Mouse (Mus musculus) C2C12 (cell line): Measurements from ENCODE around the gene Gm28308. TPM values are rescaled to one million over a fixed set of nuclear protein-coding genes. Genes with fewer than 3 reads are reported as not detected.

Source experiments
- H3K27me3 ChIP-seq: one replicate; pipeline ENCODE4 v1.6.1; 2011; ENCODE audit not compliant: control insufficient read depth, insufficient read depth, insufficient read length
- H3K36me3 ChIP-seq: one replicate; pipeline ENCODE4 v1.6.1; 2011; ENCODE audit not compliant: control insufficient read depth, insufficient read depth
- H3K4me3 ChIP-seq: one replicate; pipeline ENCODE4 v1.5.1; 2011; ENCODE audit warnings: mild to moderate bottlenecking, control low read depth; ENCODE audit not compliant: poor library complexity, insufficient read depth, severe bottlenecking
- H3K79me2 ChIP-seq: one replicate; pipeline ENCODE4 v1.6.1; 2011; ENCODE audit not compliant: control insufficient read depth, insufficient read depth
- H3K79me3 ChIP-seq: one replicate; pipeline ENCODE4 v1.6.1; 2011; ENCODE audit warnings: low read depth, control low read depth
- H3ac ChIP-seq: one replicate; pipeline ENCODE3; 2011; ENCODE audit warnings: low read depth; ENCODE audit not compliant: control insufficient read depth, insufficient read length
- CEBPB ChIP-seq: IDR thresholded peaks from one replicate; pipeline ENCODE4 v1.6.1; 2011; ENCODE audit warnings: low read depth, mild to moderate bottlenecking, control low read depth, moderate library complexity
- CTCF ChIP-seq: IDR thresholded peaks from one replicate; pipeline ENCODE4 v1.5.1; 2011; ENCODE audit not compliant: control insufficient read depth, insufficient read depth, insufficient read length
- FOSL1 ChIP-seq: IDR thresholded peaks from one replicate; pipeline ENCODE4 v1.8.0; 2011; ENCODE audit warnings: mild to moderate bottlenecking, low read length; ENCODE audit not compliant: poor library complexity, insufficient read depth, severe bottlenecking
- MAX ChIP-seq: IDR thresholded peaks from one replicate; pipeline ENCODE4 v1.6.1; 2011; ENCODE audit warnings: mild to moderate bottlenecking, control low read depth
- MYOD1 ChIP-seq: IDR thresholded peaks from one replicate; pipeline ENCODE4 v1.6.1; 2011; ENCODE audit warnings: low read depth; ENCODE audit not compliant: control insufficient read depth, insufficient read length
- MYOG ChIP-seq: IDR thresholded peaks from one replicate; pipeline ENCODE4 v1.6.1; 2011; ENCODE audit not compliant: control insufficient read depth, insufficient read length; ENCODE audit errors: extremely low read depth
- USF1 ChIP-seq: IDR thresholded peaks from one replicate; pipeline ENCODE4 v1.6.1; 2011; ENCODE audit warnings: low read depth, mild to moderate bottlenecking, control low read depth, moderate library complexity
- polyA plus RNA-seq: library from polyadenylated mRNA; unstranded; fragments of >200 nt; fragmentation: generic; extraction: Trizol; gene quantifications from one replicate; pipeline ENCODE4 v1.2.1, GENCODE M21; 2012; ENCODE audit warnings: missing spikeins

The Gm28308 gene
- polyA plus RNA-seq, 1 experiment, result 0.75 TPM

- no peak for TF ChIP-seq MYOG
- TF ChIP-seq USF1, result no peak
- TF ChIP-seq FOSL1, result no peak
- no peak for TF ChIP-seq MYOD1
- no peak for TF ChIP-seq CEBPB
- no peak for TF ChIP-seq CTCF
- no peak for TF ChIP-seq MAX
- H3ac ChIP-seq, result peak overlapping the region; percentile 47
- peaks cover 26% of the 10 kb centered on the region for H3K79me3 ChIP-seq
- peaks cover 67% of the 10 kb centered on the region for H3K79me2 ChIP-seq
- H3K4me3 ChIP-seq, result peak overlapping the region; percentile 57
- H3K27me3 ChIP-seq, result no peaks in the 10 kb centered on the region
- no peaks in the 10 kb centered on the region for H3K36me3 ChIP-seq
Measured at GRCm38 (mm10) chr6:52215771-52216535, 2.8 kb upstream of the Gm28308 start.

DNA sequence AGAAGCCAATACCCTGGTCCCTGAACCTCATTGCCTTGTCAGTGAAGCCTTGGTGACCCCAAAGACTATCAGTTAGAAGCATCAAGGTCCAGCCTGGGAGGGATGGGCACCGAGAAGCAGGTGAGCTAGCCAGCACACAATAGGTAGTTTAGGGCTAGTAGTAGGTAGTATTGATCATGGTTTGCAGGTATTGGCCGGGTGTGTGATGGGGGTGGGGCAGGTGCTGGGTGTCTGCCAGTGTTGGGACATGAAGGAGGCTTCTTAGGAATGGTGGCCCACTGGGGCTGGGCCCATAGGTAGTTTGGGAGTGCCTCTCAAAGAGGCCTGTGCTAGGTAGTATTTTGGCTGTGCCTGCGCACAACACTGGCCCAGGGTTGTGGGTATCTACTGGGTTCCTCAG, 1.9 kb upstream of the Gm28308 start:
- Histone ChIP-seq H3K36me3 (no peaks in the 10 kb centered on the region), H3ac (no peak overlapping the region), H3K27me3 (no peaks in the 10 kb centered on the region), H3K4me3 (no peak overlapping the region), H3K79me2 (peaks cover 74% of the 10 kb centered on the region), H3K79me3 (peaks cover 34% of the 10 kb centered on the region)
- no peak for TF ChIP-seq USF1
- no peak for TF ChIP-seq MAX
- no peak for TF ChIP-seq MYOG
- TF ChIP-seq CEBPB, result no peak
- TF ChIP-seq CTCF, result no peak
- no peak for TF ChIP-seq MYOD1

DNA sequence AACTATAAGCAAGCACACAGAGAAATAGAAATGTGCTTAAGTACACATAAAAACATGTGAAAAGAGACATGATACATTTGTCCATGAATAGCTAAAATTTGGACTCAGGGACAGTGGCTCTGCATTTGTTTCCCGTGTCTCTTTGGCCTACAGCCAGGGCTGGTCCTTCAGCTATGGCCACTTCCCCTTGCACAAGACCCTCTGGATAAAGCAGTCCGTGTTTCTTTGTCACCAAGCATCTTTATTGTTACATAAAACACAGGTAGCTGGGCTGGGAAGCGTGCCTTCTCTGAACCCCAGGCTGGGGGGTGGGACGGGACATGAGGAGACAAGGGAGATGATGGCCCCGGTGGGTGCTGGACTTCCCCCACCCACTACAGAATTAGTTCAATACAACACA, 1.1 kb upstream of the Gm28308 start:
- Histone ChIP-seq H3K4me3 (no peak overlapping the region), H3K79me3 (peaks cover 41% of the 10 kb centered on the region), H3K79me2 (peaks cover 74% of the 10 kb centered on the region), H3K27me3 (no peaks in the 10 kb centered on the region), H3ac (no peak overlapping the region), H3K36me3 (no peaks in the 10 kb centered on the region)
- TF ChIP-seq CTCF (no peak), MYOG (no peak)

DNA sequence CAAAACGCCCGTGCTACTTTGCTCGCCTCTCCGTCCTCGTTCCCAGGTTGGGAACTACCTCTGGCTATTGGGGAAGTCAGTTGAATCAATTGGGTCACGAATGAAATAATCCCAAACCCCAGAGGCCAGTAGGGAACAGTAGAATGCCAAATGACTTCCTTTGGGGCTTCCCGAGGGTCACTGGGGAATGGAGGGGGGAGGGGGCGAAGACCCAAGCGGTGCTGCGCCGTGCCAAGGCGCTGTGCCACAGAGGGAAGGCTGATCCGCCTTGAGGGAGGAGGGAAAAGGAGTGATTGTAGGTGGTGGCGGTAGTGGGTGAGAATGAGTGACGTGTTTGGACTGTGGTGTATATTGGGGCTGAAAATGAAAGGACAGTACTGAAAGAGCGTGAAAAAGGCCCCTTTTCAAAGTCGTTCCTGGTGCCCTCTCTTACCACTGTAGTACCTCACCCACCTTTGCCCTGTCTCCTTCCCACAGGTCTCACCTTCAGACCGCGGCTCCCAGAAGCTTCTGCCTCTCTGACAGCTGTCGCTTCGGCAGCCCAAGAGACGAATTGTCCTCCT, 502 bp downstream of the Gm28308 start:
- Histone ChIP-seq H3ac (peak overlapping the region; percentile 78), H3K36me3 (no peaks in the 10 kb centered on the region), H3K27me3 (no peaks in the 10 kb centered on the region), H3K79me2 (peaks cover 88% of the 10 kb centered on the region), H3K4me3 (peak overlapping the region; percentile 59), H3K79me3 (peaks cover 48% of the 10 kb centered on the region)
- TF ChIP-seq CEBPB (no peak), MYOG (no peak), MAX (no peak), FOSL1 (no peak), CTCF (no peak), USF1 (no peak), MYOD1 (no peak)

GRCm38 (mm10) chr6:52211961-52212360, 1.2 kb downstream of the Gm28308 start:
- H3ac ChIP-seq, result peak overlapping the region; percentile 30

More at GRCm38 (mm10) chr6:52211961-52212360, 1.2 kb downstream of the Gm28308 start:
- Histone ChIP-seq H3K79me3 (peaks cover 48% of the 10 kb centered on the region), H3K4me3 (peak overlapping the region; percentile 59), H3K79me2 (peaks cover 92% of the 10 kb centered on the region), H3K27me3 (no peaks in the 10 kb centered on the region), H3K36me3 (peaks cover 5% of the 10 kb centered on the region)
- TF ChIP-seq MAX (no peak), USF1 (no peak), MYOD1 (no peak), CTCF (no peak), FOSL1 (no peak), MYOG (no peak), CEBPB (no peak)
